Mouse (Mus musculus): ENCODE measurements around the gene Yars2. TPM values are rescaled to one million over a fixed set of nuclear protein-coding genes. Genes with fewer than 3 reads are reported as not detected.

The Yars2 gene
- polyA plus RNA-seq, 1 experiment from 2014 or later = 33.3 TPM

- no peak overlapping the region for H3K9ac ChIP-seq (ENCODE audit: low read depth, low read length)
- no peak for ATAC-seq (ENCODE audit: low read depth)
- no peaks in the 10 kb centered on the region for H3K9me3 ChIP-seq (ENCODE audit: control insufficient read depth, low read length)
- H3K4me2 ChIP-seq (ENCODE audit: low read depth, low read length) = no peak overlapping the region
- no peak overlapping the region for H3K4me3 ChIP-seq (ENCODE audit: low read depth, low read length)
- no peak for DNase-seq (ENCODE audit: low spot score)
- 49% methylated on average over 3 of the region's 3 CpGs for WGBS
- no peaks in the 10 kb centered on the region for H3K36me3 ChIP-seq (ENCODE audit: control insufficient read depth, insufficient read depth, low read length)
- H3K27me3 ChIP-seq (replicated peaks; ENCODE audit: control insufficient read depth, insufficient read depth, low read length) = no peaks in the 10 kb centered on the region
- H3K4me1 ChIP-seq (ENCODE audit: control insufficient read depth, insufficient read depth, low read length) = no peaks in the 10 kb centered on the region
- no peak overlapping the region for H3K27ac ChIP-seq (replicated peaks; ENCODE audit: low read depth, low read length)
Measured at GRCm38 (mm10) chr16:16272978-16273377, 29.8 kb upstream of the Yars2 start.

- no peaks in the 10 kb centered on the region for H3K27me3 ChIP-seq (replicated peaks; ENCODE audit: control insufficient read depth, insufficient read depth, low read length)
- DNase-seq (ENCODE audit: low spot score) (no peak), ATAC-seq (ENCODE audit: low read depth) (no peak)
- H3K9ac ChIP-seq (ENCODE audit: low read depth, low read length) = no peak overlapping the region
- no peaks in the 10 kb centered on the region for H3K36me3 ChIP-seq (ENCODE audit: control insufficient read depth, insufficient read depth, low read length)
- H3K4me3 ChIP-seq (ENCODE audit: low read depth, low read length) = no peak overlapping the region
- no peaks in the 10 kb centered on the region for H3K9me3 ChIP-seq (ENCODE audit: control insufficient read depth, low read length)
- H3K27ac ChIP-seq (replicated peaks; ENCODE audit: low read depth, low read length) = no peak overlapping the region
- no peak overlapping the region for H3K4me2 ChIP-seq (ENCODE audit: low read depth, low read length)
- no peaks in the 10 kb centered on the region for H3K4me1 ChIP-seq (ENCODE audit: control insufficient read depth, insufficient read depth, low read length)
- WGBS = 88% methylated on average over 6 of the region's 6 CpGs
Measured at GRCm38 (mm10) chr16:16273752-16274151, 29.0 kb upstream of the Yars2 start.

- Histone ChIP-seq H3K27ac (replicated peaks; ENCODE audit: low read depth, low read length) (peak overlapping the region; percentile 98), H3K4me1 (ENCODE audit: control insufficient read depth, insufficient read depth, low read length) (peaks cover 9% of the 10 kb centered on the region; the same call in 1 of the 2 replicates), H3K4me2 (ENCODE audit: low read depth, low read length) (peak overlapping the region; percentile 67), H3K27me3 (replicated peaks; ENCODE audit: control insufficient read depth, insufficient read depth, low read length) (no peaks in the 10 kb centered on the region), H3K36me3 (ENCODE audit: control insufficient read depth, insufficient read depth, low read length) (peaks cover 21% of the 10 kb centered on the region), H3K9ac (ENCODE audit: low read depth, low read length) (peak overlapping the region; percentile 84), H3K4me3 (ENCODE audit: low read depth, low read length) (peak overlapping the region; percentile 92), H3K9me3 (ENCODE audit: control insufficient read depth, low read length) (no peaks in the 10 kb centered on the region)
- ATAC-seq (ENCODE audit: low read depth) = peak; percentile 58
- under 1% methylated on average over 19 of the region's 61 CpGs for WGBS
- DNase-seq (ENCODE audit: low spot score) = peak; percentile 33
Measured at GRCm38 (mm10) chr16:16303138-16303827, 518 bp downstream of the Yars2 start.

- 20% methylated on average over 7 of the region's 7 CpGs for WGBS
- Histone ChIP-seq H3K9ac (ENCODE audit: low read depth, low read length) (peak overlapping the region; percentile 84), H3K4me1 (ENCODE audit: control insufficient read depth, insufficient read depth, low read length) (peaks cover 9% of the 10 kb centered on the region; the same call in 1 of the 2 replicates), H3K9me3 (ENCODE audit: control insufficient read depth, low read length) (no peaks in the 10 kb centered on the region), H3K36me3 (ENCODE audit: control insufficient read depth, insufficient read depth, low read length) (peaks cover 25% of the 10 kb centered on the region), H3K27me3 (replicated peaks; ENCODE audit: control insufficient read depth, insufficient read depth, low read length) (no peaks in the 10 kb centered on the region), H3K4me2 (ENCODE audit: low read depth, low read length) (peak overlapping the region; percentile 67), H3K4me3 (ENCODE audit: low read depth, low read length) (peak overlapping the region; percentile 92), H3K27ac (replicated peaks; ENCODE audit: low read depth, low read length) (no peak overlapping the region)
- peak; percentile 38 for DNase-seq (ENCODE audit: low spot score)
- ATAC-seq (ENCODE audit: low read depth) = no peak
Measured at GRCm38 (mm10) chr16:16303888-16304287, 1.1 kb downstream of the Yars2 start.

GRCm38 (mm10) chr16:16311319-16311718, 8.6 kb downstream of the Yars2 start:
- no peak overlapping the region for H3K4me2 ChIP-seq (ENCODE audit: low read depth, low read length)
- no peak overlapping the region for H3K4me3 ChIP-seq (ENCODE audit: low read depth, low read length)
- H3K27me3 ChIP-seq (replicated peaks; ENCODE audit: control insufficient read depth, insufficient read depth, low read length) = no peaks in the 10 kb centered on the region
- 86% methylated on average over 5 of the region's 5 CpGs for WGBS
- no peaks in the 10 kb centered on the region for H3K4me1 ChIP-seq (ENCODE audit: control insufficient read depth, insufficient read depth, low read length)
- H3K9me3 ChIP-seq (ENCODE audit: control insufficient read depth, low read length) = no peaks in the 10 kb centered on the region
- H3K36me3 ChIP-seq (ENCODE audit: control insufficient read depth, insufficient read depth, low read length) = peaks cover 74% of the 10 kb centered on the region
- no peak for DNase-seq (ENCODE audit: low spot score)
- no peak overlapping the region for H3K27ac ChIP-seq (replicated peaks; ENCODE audit: low read depth, low read length)
- no peak for ATAC-seq (ENCODE audit: low read depth)
- H3K9ac ChIP-seq (ENCODE audit: low read depth, low read length) = no peak overlapping the region

GRCm38 (mm10) chr16:16325775-16326336, 23.1 kb downstream of the Yars2 start:
- no peak for ATAC-seq (ENCODE audit: low read depth)
- WGBS = 79% methylated on average over 5 of the region's 5 CpGs
- Histone ChIP-seq H3K4me2 (ENCODE audit: low read depth, low read length) (no peak overlapping the region), H3K9me3 (ENCODE audit: control insufficient read depth, low read length) (no peaks in the 10 kb centered on the region), H3K4me1 (ENCODE audit: control insufficient read depth, insufficient read depth, low read length) (no peaks in the 10 kb centered on the region), H3K4me3 (ENCODE audit: low read depth, low read length) (no peak overlapping the region), H3K9ac (ENCODE audit: low read depth, low read length) (no peak overlapping the region), H3K27me3 (replicated peaks; ENCODE audit: control insufficient read depth, insufficient read depth, low read length) (no peaks in the 10 kb centered on the region), H3K27ac (replicated peaks; ENCODE audit: low read depth, low read length) (no peak overlapping the region), H3K36me3 (ENCODE audit: control insufficient read depth, insufficient read depth, low read length) (peaks cover 61% of the 10 kb centered on the region)
- no peak for DNase-seq (ENCODE audit: low spot score)

- H3K4me2 ChIP-seq (ENCODE audit: low read depth, low read length) = no peak overlapping the region
- H3K9me3 ChIP-seq (ENCODE audit: control insufficient read depth, low read length) = no peaks in the 10 kb centered on the region
- H3K36me3 ChIP-seq (ENCODE audit: control insufficient read depth, insufficient read depth, low read length) = peaks cover 10% of the 10 kb centered on the region
- no peak overlapping the region for H3K9ac ChIP-seq (ENCODE audit: low read depth, low read length)
- H3K27me3 ChIP-seq (replicated peaks; ENCODE audit: control insufficient read depth, insufficient read depth, low read length) = no peaks in the 10 kb centered on the region
- 88% methylated on average over 5 of the region's 5 CpGs for WGBS
- DNase-seq (ENCODE audit: low spot score) (no peak), ATAC-seq (ENCODE audit: low read depth) (no peak)
- no peak overlapping the region for H3K4me3 ChIP-seq (ENCODE audit: low read depth, low read length)
- no peak overlapping the region for H3K27ac ChIP-seq (replicated peaks; ENCODE audit: low read depth, low read length)
- H3K4me1 ChIP-seq (ENCODE audit: control insufficient read depth, insufficient read depth, low read length) = no peaks in the 10 kb centered on the region
Measured at GRCm38 (mm10) chr16:16346420-16346819, 43.7 kb downstream of the Yars2 start.

GRCm38 (mm10) chr16:16357908-16358307, 55.1 kb downstream of the Yars2 start:
- peak; percentile 2 for DNase-seq (ENCODE audit: low spot score)
- Histone ChIP-seq H3K27ac (replicated peaks; ENCODE audit: low read depth, low read length) (no peak overlapping the region), H3K27me3 (replicated peaks; ENCODE audit: control insufficient read depth, insufficient read depth, low read length) (no peaks in the 10 kb centered on the region), H3K36me3 (ENCODE audit: control insufficient read depth, insufficient read depth, low read length) (peaks cover 9% of the 10 kb centered on the region; the same call in 1 of the 2 replicates), H3K9ac (ENCODE audit: low read depth, low read length) (peak overlapping the region; percentile 95), H3K4me1 (ENCODE audit: control insufficient read depth, insufficient read depth, low read length) (peaks cover 5% of the 10 kb centered on the region; the same call in 1 of the 2 replicates), H3K4me2 (ENCODE audit: low read depth, low read length) (peak overlapping the region; percentile 59), H3K4me3 (ENCODE audit: low read depth, low read length) (peak overlapping the region; percentile 95), H3K9me3 (ENCODE audit: control insufficient read depth, low read length) (peaks cover 2% of the 10 kb centered on the region; the same call in 1 of the 2 replicates)
- 3% methylated on average over 6 of the region's 6 CpGs for WGBS
- no peak for ATAC-seq (ENCODE audit: low read depth)

All from embryonic facial prominence, embryonic 14.5 days (tissue).